Mouse (Mus musculus): ENCODE measurements around the gene Ift27. TPM values are rescaled to one million over a fixed set of nuclear protein-coding genes. Genes with fewer than 3 reads are reported as not detected.

Ift27 gene
- polyA plus RNA-seq, 1 experiment, result 52.0 TPM

- Histone ChIP-seq H3K27ac (ENCODE audit: insufficient read depth, low read length) (no peak overlapping the region), H3K27me3 (ENCODE audit: control insufficient read depth, insufficient read depth, low read length) (no peaks in the 10 kb centered on the region), H3K4me3 (replicated peaks; ENCODE audit: insufficient read depth, low read depth, low read length) (no peak overlapping the region), H3K4me1 (ENCODE audit: control insufficient read depth, insufficient read depth, low read length) (peaks cover 10% of the 10 kb centered on the region; the same call in 1 of the 2 replicates)
- peak; percentile 7; the same call in 1 of the 2 replicates for TF ChIP-seq CTCF (IDR thresholded peaks at IDR 0.05; ENCODE audit: borderline replicate concordance, insufficient read depth, low read depth, low read length)
- TF ChIP-seq POLR2A (IDR thresholded peaks at IDR 0.05; ENCODE audit: borderline replicate concordance, insufficient read depth, low read length), result no peak
- no peak for DNase-seq
- 85% methylated on average over 10 of the region's 10 CpGs for WGBS
These were observed 2.3 kb downstream of the Ift27 start for GRCm38 (mm10) chr15:78171651-78172050.

- H3K27ac ChIP-seq (ENCODE audit: insufficient read depth, low read length), result no peak overlapping the region
- TF ChIP-seq POLR2A (IDR thresholded peaks at IDR 0.05; ENCODE audit: borderline replicate concordance, insufficient read depth, low read length) (no peak), CTCF (IDR thresholded peaks at IDR 0.05; ENCODE audit: borderline replicate concordance, insufficient read depth, low read depth, low read length) (no peak)
- no peak overlapping the region for H3K4me3 ChIP-seq (replicated peaks; ENCODE audit: insufficient read depth, low read depth, low read length)
- no peak for DNase-seq
- no peaks in the 10 kb centered on the region for H3K27me3 ChIP-seq (ENCODE audit: control insufficient read depth, insufficient read depth, low read length)
- 76% methylated on average over 15 of the region's 15 CpGs for WGBS
- H3K4me1 ChIP-seq (ENCODE audit: control insufficient read depth, insufficient read depth, low read length), result peaks cover 10% of the 10 kb centered on the region; the same call in 1 of the 2 replicates
These were observed 3.2 kb downstream of the Ift27 start for GRCm38 (mm10) chr15:78170708-78171107.

GRCm38 (mm10) chr15:78169566-78169965 lies 4.3 kb downstream of the Ift27 start:
- TF ChIP-seq CTCF (IDR thresholded peaks at IDR 0.05; ENCODE audit: borderline replicate concordance, insufficient read depth, low read depth, low read length) (no peak), POLR2A (IDR thresholded peaks at IDR 0.05; ENCODE audit: borderline replicate concordance, insufficient read depth, low read length) (no peak)
- H3K27me3 ChIP-seq (ENCODE audit: control insufficient read depth, insufficient read depth, low read length), result no peaks in the 10 kb centered on the region
- 60% methylated on average over 11 of the region's 11 CpGs for WGBS
- no peak overlapping the region for H3K27ac ChIP-seq (ENCODE audit: insufficient read depth, low read length)
- peaks cover 10% of the 10 kb centered on the region; the same call in 1 of the 2 replicates for H3K4me1 ChIP-seq (ENCODE audit: control insufficient read depth, insufficient read depth, low read length)
- no peak for DNase-seq
- H3K4me3 ChIP-seq (replicated peaks; ENCODE audit: insufficient read depth, low read depth, low read length), result no peak overlapping the region

GRCm38 (mm10) chr15:78165292-78165691 lies 8.6 kb downstream of the Ift27 start:
- no peak overlapping the region for H3K27ac ChIP-seq (ENCODE audit: insufficient read depth, low read length)
- H3K4me3 ChIP-seq (replicated peaks; ENCODE audit: insufficient read depth, low read depth, low read length), result no peak overlapping the region
- H3K27me3 ChIP-seq (ENCODE audit: control insufficient read depth, insufficient read depth, low read length), result no peaks in the 10 kb centered on the region
- no peak for DNase-seq
- no peaks in the 10 kb centered on the region for H3K4me1 ChIP-seq (ENCODE audit: control insufficient read depth, insufficient read depth, low read length)
- no peak for TF ChIP-seq POLR2A (IDR thresholded peaks at IDR 0.05; ENCODE audit: borderline replicate concordance, insufficient read depth, low read length)
- 81% methylated on average over 4 of the region's 4 CpGs for WGBS

- DNase-seq, result no peak
- WGBS, result 79% methylated on average over 11 of the region's 11 CpGs
- H3K4me3 ChIP-seq (replicated peaks; ENCODE audit: insufficient read depth, low read depth, low read length), result no peak overlapping the region
- H3K4me1 ChIP-seq (ENCODE audit: control insufficient read depth, insufficient read depth, low read length), result no peaks in the 10 kb centered on the region
- no peak overlapping the region for H3K27ac ChIP-seq (ENCODE audit: insufficient read depth, low read length)
- TF ChIP-seq POLR2A (IDR thresholded peaks at IDR 0.05; ENCODE audit: borderline replicate concordance, insufficient read depth, low read length) (no peak), CTCF (IDR thresholded peaks at IDR 0.05; ENCODE audit: borderline replicate concordance, insufficient read depth, low read depth, low read length) (no peak)
- no peaks in the 10 kb centered on the region for H3K27me3 ChIP-seq (ENCODE audit: control insufficient read depth, insufficient read depth, low read length)
These were observed 9.4 kb downstream of the Ift27 start for GRCm38 (mm10) chr15:78164466-78164865.

GRCm38 (mm10) chr15:78161946-78162345 lies 12.0 kb downstream of the Ift27 start:
- H3K27me3 ChIP-seq (ENCODE audit: control insufficient read depth, insufficient read depth, low read length), result no peaks in the 10 kb centered on the region

GRCm38 (mm10) chr15:78158335-78158734 lies 15.6 kb downstream of the Ift27 start:
- peaks cover 15% of the 10 kb centered on the region for H3K4me1 ChIP-seq (ENCODE audit: control insufficient read depth, insufficient read depth, low read length)
- TF ChIP-seq POLR2A (IDR thresholded peaks at IDR 0.05; ENCODE audit: borderline replicate concordance, insufficient read depth, low read length), result no peak
- TF ChIP-seq CTCF (IDR thresholded peaks at IDR 0.05; ENCODE audit: borderline replicate concordance, insufficient read depth, low read depth, low read length), result no peak
- no peaks in the 10 kb centered on the region for H3K27me3 ChIP-seq (ENCODE audit: control insufficient read depth, insufficient read depth, low read length)
- H3K4me3 ChIP-seq (replicated peaks; ENCODE audit: insufficient read depth, low read depth, low read length), result no peak overlapping the region
- no peak overlapping the region for H3K27ac ChIP-seq (ENCODE audit: insufficient read depth, low read length)
- no peak for DNase-seq
- 31% methylated on average over 5 of the region's 5 CpGs for WGBS

More at GRCm38 (mm10) chr15:78161946-78162345, 12.0 kb downstream of the Ift27 start:
- Histone ChIP-seq H3K4me3 (replicated peaks; ENCODE audit: insufficient read depth, low read depth, low read length) (no peak overlapping the region), H3K27ac (ENCODE audit: insufficient read depth, low read length) (no peak overlapping the region), H3K4me1 (ENCODE audit: control insufficient read depth, insufficient read depth, low read length) (peaks cover 15% of the 10 kb centered on the region)
- WGBS, result 74% methylated on average over 9 of the region's 9 CpGs
- DNase-seq, result no peak
- TF ChIP-seq CTCF (IDR thresholded peaks at IDR 0.05; ENCODE audit: borderline replicate concordance, insufficient read depth, low read depth, low read length) (no peak), POLR2A (IDR thresholded peaks at IDR 0.05; ENCODE audit: borderline replicate concordance, insufficient read depth, low read length) (no peak)

GRCm38 (mm10) chr15:78157824-78158223 lies 16.1 kb downstream of the Ift27 start:
- 24% methylated on average over 4 of the region's 4 CpGs for WGBS
- no peak for TF ChIP-seq POLR2A (IDR thresholded peaks at IDR 0.05; ENCODE audit: borderline replicate concordance, insufficient read depth, low read length)
- TF ChIP-seq CTCF (IDR thresholded peaks at IDR 0.05; ENCODE audit: borderline replicate concordance, insufficient read depth, low read depth, low read length), result no peak

More at GRCm38 (mm10) chr15:78157824-78158223, 16.1 kb downstream of the Ift27 start:
- H3K27me3 ChIP-seq (ENCODE audit: control insufficient read depth, insufficient read depth, low read length), result no peaks in the 10 kb centered on the region
- no peak for DNase-seq
- no peak overlapping the region for H3K27ac ChIP-seq (ENCODE audit: insufficient read depth, low read length)
- H3K4me1 ChIP-seq (ENCODE audit: control insufficient read depth, insufficient read depth, low read length), result peaks cover 15% of the 10 kb centered on the region
- H3K4me3 ChIP-seq (replicated peaks; ENCODE audit: insufficient read depth, low read depth, low read length), result no peak overlapping the region
